Mouse (Mus musculus) urinary bladder, adult 18-20 months (tissue): ENCODE measurements around the gene 1700011L22Rik.

Source experiments
- DNase-seq, 2 experiments: peaks; one replicate each; pipeline ENCODE4 v3.0.0; 2022; ENCODE audit warnings: low spot score in 2 of 2, mixed read lengths in 2 of 2

The 1700011L22Rik gene

GRCm38 (mm10) chr8:79248470-79248869, at the start of gene 1700011L22Rik:
Gene 1700011L22Rik (minus strand): TSS chr8:79248570.
- no peak for DNase-seq

GRCm38 (mm10) chr8:79297763-79298162, 49.4 kb upstream of the 1700011L22Rik start:
- DNase-seq, result peak; percentile 49 to 62

GRCm38 (mm10) chr8:79295276-79296105, 47.1 kb upstream of the 1700011L22Rik start:
- DNase-seq, result no peak

GRCm38 (mm10) chr8:79294610-79295275, 46.4 kb upstream of the 1700011L22Rik start, which contains the start of gene Mmaa:
Gene Mmaa (minus strand): TSS chr8:79294937.
- peak; percentile 91 to 95 for DNase-seq

DNA sequence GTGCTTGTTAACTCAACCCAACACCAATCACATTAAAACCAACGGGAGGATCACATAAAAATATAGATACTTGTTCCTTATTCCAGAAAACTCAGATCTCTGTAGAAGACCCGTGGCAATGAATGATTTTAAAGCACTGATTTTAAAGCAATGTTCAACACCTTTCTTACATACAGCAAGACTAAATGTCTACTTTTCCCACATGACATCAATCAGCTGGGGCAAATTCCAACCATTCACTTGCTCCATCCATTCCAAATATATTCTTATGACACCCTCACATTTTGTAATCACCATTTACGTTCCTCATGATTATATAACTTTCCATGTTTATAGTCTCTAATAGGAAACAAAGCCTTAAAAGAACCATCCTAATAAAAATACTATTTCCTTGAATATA, 45.5 kb upstream of the 1700011L22Rik start:
- no peak for DNase-seq

GRCm38 (mm10) chr8:79292712-79293264, 44.4 kb upstream of the 1700011L22Rik start:
- no peak for DNase-seq

DNA sequence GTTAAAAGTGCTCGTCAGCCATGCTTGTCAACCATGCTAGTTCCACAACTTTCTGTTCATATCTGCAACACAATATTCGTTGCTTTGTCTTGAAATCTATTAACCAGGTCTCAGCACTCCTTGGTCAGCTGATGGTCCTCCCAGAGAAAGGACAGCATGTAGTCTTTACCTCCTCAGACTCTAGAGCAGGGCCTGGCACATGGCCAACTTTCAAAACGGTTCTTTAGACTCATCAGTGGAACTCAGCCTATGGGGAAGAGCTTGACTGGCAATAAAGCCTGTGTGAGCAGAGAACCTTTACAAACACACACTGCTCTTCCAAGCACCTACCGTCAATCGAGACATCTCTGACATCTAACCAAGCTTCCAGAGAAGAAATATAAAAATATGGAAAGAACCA, 41.2 kb upstream of the 1700011L22Rik start:
- no peak for DNase-seq

DNA sequence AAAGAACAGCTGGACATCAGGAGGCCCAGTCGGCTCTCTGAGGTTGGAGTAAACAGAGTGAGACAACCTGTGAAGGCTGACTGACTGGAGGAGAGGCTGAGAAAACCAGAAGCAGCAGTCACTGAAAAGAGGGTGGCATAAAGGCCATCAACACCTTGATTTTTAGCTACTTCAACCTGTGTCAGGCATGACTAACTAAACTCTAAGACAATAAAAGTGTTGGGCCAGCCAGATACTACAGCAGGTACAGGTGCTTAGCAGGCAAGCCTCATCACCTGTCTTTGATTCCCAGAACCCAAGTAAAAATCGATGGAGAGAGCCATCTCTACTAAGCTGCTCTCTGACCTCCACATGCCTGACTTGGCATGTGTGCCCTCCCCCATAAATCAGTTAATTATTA, 40.3 kb upstream of the 1700011L22Rik start:
- DNase-seq, result no peak

- DNase-seq, result no peak
Measured at GRCm38 (mm10) chr8:79288250-79288649, 39.9 kb upstream of the 1700011L22Rik start.

DNA sequence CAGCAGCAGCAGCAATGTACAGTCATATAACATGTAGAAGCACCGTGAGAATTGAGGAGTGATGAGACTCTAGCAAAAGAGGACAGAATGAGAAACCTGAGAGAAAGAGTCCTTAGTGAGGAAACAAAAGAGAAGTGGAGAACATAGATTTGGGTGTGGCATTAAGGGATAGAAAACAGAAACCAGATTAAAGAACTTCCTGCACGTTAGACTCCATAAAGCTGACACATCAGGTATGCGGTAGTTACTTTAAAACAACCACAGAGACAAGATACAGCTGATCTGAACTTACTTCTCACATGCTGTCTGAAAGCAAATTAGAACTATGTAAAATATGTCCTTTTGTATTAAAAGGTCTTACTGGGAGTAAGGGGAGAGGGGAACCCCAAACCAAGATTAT, 38.1 kb upstream of the 1700011L22Rik start:
- no peak for DNase-seq

DNA sequence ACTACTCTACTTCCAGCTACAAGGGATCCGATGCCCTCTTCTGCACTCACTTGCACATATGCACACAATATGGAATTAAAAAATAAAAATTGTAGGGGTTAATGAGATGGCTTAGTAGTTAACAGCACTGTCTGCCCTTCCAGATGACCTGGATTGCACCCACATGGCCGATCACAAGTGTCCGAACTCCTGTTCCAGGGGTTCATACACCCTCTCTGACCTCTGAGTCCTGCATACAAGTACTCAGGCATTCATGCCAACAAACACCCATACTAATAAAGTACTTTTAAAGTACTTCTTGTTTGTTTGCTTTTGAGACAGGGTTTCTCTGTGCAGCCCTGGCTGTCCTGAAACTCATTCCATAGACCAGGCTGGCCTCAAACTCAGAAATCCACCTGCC, 36.3 kb upstream of the 1700011L22Rik start:
- DNase-seq, result no peak

DNA sequence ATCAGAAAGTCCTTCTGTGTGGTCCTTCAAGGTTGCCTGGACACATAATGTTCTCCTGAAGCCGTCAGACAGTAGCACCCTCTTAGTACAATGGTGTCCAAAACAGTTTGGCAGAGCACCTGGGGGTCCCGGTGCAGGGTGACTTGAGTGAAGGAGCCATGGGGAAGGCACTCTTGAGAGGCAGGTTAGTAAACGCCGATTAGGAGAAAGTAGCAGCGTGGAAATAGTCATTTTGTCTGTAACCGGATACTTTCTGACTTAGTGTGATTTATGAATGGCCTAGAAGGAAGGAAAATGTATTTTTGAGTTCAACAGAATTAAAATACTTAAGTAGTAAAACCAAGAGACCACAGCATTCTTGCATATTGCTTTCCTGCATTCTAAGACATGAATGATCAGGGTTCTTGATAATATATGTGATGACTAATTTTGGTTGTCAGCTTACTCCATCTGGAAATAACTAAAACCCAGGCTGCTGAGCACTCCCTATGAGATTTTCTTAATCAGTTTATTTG, 33.1 kb upstream of the 1700011L22Rik start:
- DNase-seq, result no peak

DNA sequence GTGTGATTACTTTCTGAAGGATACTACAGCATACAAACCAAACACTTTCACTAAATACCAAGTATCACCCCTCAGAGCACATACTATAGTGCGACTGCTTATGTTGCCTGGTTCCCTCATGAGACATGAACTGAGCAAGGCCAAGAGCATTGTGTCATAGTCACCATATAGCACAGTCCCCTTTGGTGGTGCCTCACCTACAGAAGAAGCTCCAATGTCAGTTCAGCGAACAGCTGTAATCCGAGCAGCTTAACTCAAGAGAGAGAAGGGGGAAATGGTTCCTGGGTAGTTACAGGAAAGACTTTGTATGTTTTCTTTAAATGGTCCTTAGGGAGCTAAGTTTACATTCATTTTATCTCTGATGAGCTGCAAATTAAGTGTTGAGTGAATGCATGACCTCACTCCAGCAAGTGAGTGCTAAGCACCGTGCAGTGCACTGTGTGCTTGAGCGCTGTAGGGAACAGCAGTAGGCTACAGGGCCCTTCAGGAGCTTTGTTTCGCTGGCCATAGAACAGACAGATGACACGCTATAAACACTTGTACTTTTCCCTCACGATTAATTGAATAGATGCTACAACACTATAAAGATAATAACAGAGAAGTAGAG, 29.0 kb upstream of the 1700011L22Rik start:
- no peak for DNase-seq

DNA sequence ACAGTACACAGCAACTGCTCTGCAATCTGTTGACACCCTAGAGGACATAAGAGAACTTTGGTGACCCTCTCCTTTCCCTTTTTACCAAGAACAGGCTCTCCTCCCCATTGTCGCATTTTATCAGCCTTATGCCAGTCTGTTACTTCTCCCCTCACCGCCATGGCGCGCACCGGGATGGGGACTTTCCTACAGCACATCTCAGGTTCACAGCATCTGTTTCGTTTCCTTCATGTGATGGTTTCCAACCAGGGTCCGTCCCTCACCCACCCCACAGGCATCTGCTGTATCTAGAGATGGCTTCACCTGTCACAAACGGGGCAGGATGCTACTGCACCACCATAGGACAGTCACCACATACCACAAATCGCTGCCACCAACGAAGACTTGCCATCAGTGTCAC, 26.6 kb upstream of the 1700011L22Rik start:
- no peak for DNase-seq

GRCm38 (mm10) chr8:79273776-79274175, 25.4 kb upstream of the 1700011L22Rik start:
- no peak for DNase-seq

- DNase-seq, result no peak
Measured at GRCm38 (mm10) chr8:79272676-79273075, 24.3 kb upstream of the 1700011L22Rik start.

GRCm38 (mm10) chr8:79268921-79269320, 20.6 kb upstream of the 1700011L22Rik start:
- no peak for DNase-seq

GRCm38 (mm10) chr8:79261920-79262319, 13.6 kb upstream of the 1700011L22Rik start:
- DNase-seq, result no peak

DNA sequence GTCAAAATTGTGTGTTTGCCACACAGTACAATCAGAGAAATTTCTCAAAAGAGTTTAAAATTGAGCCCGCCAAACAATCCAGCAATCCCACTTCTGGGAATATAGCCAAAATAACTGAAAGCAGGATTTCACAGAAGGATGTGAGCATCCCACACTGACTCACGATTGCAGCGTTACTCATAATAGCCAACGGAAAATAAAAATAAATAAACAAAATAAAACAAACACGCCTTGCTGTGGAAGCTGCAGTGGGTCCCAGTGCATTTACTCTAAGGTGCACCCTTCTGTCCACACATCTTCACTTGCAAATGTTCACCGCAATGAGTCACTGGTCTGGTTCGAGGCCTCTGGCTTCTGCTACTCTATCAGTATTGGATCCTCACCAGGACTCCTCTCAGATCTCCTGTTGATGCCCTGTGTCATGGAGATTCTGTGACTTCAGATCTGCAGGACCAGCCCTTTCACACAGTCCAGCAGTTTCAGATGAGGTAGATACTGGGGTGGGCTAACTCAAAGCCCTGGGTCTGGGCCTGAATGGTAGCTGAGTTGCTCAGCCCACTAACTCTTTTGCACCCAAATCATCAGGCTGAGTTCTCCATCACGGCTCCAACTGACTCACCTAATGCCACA, 7.8 kb upstream of the 1700011L22Rik start:
- no peak for DNase-seq

- no peak for DNase-seq
Measured at GRCm38 (mm10) chr8:79253742-79254141, 5.4 kb upstream of the 1700011L22Rik start.

DNA sequence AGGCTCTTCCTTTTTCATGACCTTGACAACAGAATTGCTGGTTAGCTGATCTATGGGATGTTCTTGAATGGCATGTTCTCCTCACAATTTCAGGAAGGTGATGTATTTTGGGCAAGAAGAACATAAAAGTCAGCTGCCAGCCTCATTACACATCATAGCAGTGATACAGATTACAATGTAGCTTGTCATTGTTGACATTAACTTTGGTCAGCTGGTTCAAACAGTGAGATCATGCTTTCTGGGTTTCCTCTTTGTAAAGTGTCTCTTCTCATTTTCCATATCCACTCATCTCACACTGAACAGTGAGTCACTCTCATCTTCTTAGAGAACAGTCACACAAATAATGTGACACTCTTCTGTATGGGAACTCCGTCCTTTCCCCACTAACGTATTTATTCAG, 4.9 kb downstream of the 1700011L22Rik start:
- no peak for DNase-seq

DNA sequence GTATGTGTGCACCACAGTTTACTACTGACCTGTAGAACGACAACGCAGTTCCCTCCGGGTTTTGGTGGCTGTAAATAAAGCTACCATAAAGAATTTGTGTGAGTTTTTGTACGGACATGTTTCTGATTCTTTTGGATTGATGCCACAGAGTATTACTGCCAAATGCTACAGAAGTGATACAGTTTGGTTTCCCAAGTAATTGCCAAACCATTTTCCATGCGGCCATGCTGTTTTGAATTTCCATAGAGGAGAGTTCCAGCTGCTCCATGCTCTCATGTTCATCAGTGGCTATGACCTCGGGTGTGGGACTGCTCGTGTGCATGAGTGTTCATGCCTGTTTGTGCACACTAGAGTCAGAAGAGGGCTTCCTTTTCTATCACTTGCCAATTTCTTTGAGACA, 8.4 kb downstream of the 1700011L22Rik start:
- no peak for DNase-seq
